Mouse (Mus musculus) ES-Bruce4 (cell line): Measurements from ENCODE around the gene Erc1. TPM values are rescaled to one million over a fixed set of nuclear protein-coding genes. Genes with fewer than 3 reads are reported as not detected.
"Not testable (repeated sequence)": the region's sequence is repeated elsewhere in the genome, so short reads cannot be mapped to it uniquely, and the experiment has no call there.

ENCODE experiments used
- H3K27ac ChIP-seq: 2 replicates; pipeline ENCODE4 v1.5.1; 2012; ENCODE audit warnings: low read length, inconsistent platforms; ENCODE audit not compliant: insufficient read depth
- H3K27me3 ChIP-seq: 2 replicates; pipeline ENCODE4 v1.6.1; 2012; ENCODE audit warnings: mild to moderate bottlenecking, low read length, inconsistent platforms; ENCODE audit not compliant: control insufficient read depth, poor library complexity, insufficient read depth, severe bottlenecking
- H3K36me3 ChIP-seq: 2 replicates; pipeline ENCODE4 v1.6.1; 2012; ENCODE audit warnings: inconsistent platforms, mild to moderate bottlenecking, low read length, moderate library complexity; ENCODE audit not compliant: control insufficient read depth, poor library complexity, insufficient read depth, severe bottlenecking
- H3K4me1 ChIP-seq: one replicate; pipeline ENCODE4 v1.8.1; 2011; ENCODE audit warnings: low read length; ENCODE audit not compliant: control insufficient read depth, insufficient read depth
- H3K4me3 ChIP-seq: 2 replicates; pipeline ENCODE4 v1.5.1; 2011; ENCODE audit warnings: low read depth, mild to moderate bottlenecking, low read length
- H3K9ac ChIP-seq: 2 replicates; pipeline ENCODE4 v1.6.1; 2012; ENCODE audit warnings: low read depth, mild to moderate bottlenecking, inconsistent platforms; ENCODE audit not compliant: poor library complexity, severe bottlenecking
- H3K9me3 ChIP-seq: replicated peaks from 2 replicates; pipeline ENCODE4 v1.6.1; 2012; ENCODE audit warnings: mild to moderate bottlenecking, low read length, inconsistent platforms; ENCODE audit not compliant: control insufficient read depth, poor library complexity, insufficient read depth, severe bottlenecking
- CTCF ChIP-seq: IDR thresholded peaks from one replicate; pipeline ENCODE4 v1.8.1; 2011; ENCODE audit warnings: low read depth, low read length
- EP300 ChIP-seq: IDR thresholded peaks from 2 replicates; pipeline ENCODE4 v1.6.1; 2011; ENCODE audit warnings: low read depth, low read length; ENCODE audit not compliant: insufficient read depth
- POLR2A ChIP-seq: IDR thresholded peaks from one replicate; pipeline ENCODE4 v1.8.1; 2011; ENCODE audit warnings: low read length; ENCODE audit not compliant: insufficient read depth
- polyA plus RNA-seq: library from polyadenylated mRNA; stranded (reverse); fragments of >200 nt; gene quantifications from 2 replicates; pipeline ENCODE4 v1.2.4, GENCODE M21; 2011; ENCODE audit warnings: low read depth; ENCODE audit not compliant: missing spikeins, insufficient read depth, insufficient read length

Gene Erc1
- polyA plus RNA-seq, 1 experiment = 55.6 TPM

- H3K4me1 ChIP-seq = no peaks in the 10 kb centered on the region
- H3K9me3 ChIP-seq = no peaks in the 10 kb centered on the region
- no peaks in the 10 kb centered on the region for H3K27me3 ChIP-seq
- TF ChIP-seq CTCF = no peak
- no peak for TF ChIP-seq EP300
- TF ChIP-seq POLR2A = no peak
- H3K4me3 ChIP-seq = no peak overlapping the region
- no peak overlapping the region for H3K9ac ChIP-seq
- 0 out of 2 replicates have a peak, but pooled peaks cover 2% of the 10 kb centered on the region for H3K36me3 ChIP-seq
- H3K27ac ChIP-seq = no peak overlapping the region
Measured at GRCm38 (mm10) chr6:119815426-119815825, 32.5 kb downstream of the Erc1 start.

DNA sequence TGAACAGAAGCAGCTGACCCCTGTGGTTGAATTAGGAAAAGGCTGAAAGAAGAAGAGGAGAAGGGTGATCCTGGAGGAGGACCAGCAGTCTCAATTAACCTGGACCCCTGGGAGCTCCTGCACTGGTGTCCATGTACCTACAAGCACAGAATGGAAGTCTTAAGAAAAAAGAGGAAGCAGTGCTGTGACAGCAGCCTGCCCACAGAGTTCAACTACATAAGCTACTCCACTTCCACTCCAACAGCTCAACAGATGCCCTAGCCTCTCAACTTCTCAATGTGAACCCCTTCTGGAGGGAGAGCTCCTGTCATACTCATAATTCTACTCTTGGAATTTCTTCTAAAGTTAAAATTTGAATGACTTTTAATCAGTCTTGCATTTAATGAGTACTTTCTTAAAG lies 34.9 kb downstream of the Erc1 start:
- not testable (repeated sequence) for H3K36me3 ChIP-seq, H3K4me3 ChIP-seq, H3K9me3 ChIP-seq, H3K27me3 ChIP-seq, H3K4me1 ChIP-seq, H3K27ac ChIP-seq, H3K9ac ChIP-seq

DNA sequence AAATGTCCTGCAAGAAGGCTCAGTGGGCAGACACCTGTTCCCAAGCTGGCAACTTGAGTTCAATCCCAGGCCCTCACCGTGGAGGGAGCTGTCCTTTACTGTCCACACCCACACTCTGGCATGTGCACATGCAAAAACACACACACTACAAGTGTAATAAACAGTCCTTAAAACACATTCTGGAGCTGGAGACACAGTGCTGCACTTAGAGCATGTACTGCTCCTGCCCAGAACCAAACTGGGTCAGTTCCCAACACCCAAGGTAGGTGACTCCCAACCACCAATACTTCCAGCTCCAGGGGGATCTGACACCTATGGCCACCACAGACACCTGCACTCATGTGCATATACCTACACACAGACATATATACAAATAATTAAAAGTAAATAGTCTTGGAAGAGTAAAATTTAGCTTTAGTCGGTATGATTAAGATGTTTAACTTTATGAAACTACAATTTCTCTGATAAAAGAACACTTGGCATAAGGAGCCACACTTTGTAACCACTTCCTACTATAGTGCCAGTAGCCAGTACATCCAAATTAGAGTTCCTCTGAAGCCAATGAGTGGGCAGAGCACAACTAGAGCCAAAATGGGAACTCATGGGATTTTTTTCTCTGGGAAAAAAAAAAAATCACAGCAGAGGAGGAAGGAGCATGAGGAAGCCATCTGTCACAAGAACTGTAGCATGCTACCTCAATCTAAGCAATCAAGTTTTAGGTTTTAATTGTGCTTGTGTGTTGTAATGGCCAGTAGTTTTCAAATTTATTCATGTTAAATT lies 39.1 kb downstream of the Erc1 start:
- Histone ChIP-seq H3K27me3 (no peaks in the 10 kb centered on the region), H3K4me1 (no peaks in the 10 kb centered on the region), H3K27ac (no peak overlapping the region), H3K4me3 (no peak overlapping the region), H3K36me3 (no peaks in the 10 kb centered on the region), H3K9ac (no peak overlapping the region), H3K9me3 (no peaks in the 10 kb centered on the region)
- no peak for TF ChIP-seq POLR2A
- no peak for TF ChIP-seq CTCF
- no peak for TF ChIP-seq EP300

DNA sequence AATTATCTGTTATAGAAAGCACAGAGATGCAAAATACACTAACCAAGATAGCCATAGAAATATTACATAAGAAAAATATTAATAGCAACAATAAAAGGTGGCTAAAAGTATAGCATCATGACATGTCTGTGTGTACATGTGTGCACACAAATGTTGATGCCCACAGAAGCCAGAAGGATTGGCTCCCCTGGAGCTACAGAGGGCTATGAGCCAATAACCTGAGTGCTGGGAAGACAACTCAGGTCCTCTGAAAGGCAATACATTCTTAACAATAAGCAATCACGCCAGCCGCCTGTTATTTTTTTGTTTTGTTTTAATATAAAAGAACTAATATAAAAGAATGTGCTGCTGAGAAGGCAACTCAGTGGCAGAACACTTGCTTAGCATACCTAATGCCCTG lies 44.7 kb downstream of the Erc1 start:
- H3K4me3 ChIP-seq = no peak overlapping the region

DNA sequence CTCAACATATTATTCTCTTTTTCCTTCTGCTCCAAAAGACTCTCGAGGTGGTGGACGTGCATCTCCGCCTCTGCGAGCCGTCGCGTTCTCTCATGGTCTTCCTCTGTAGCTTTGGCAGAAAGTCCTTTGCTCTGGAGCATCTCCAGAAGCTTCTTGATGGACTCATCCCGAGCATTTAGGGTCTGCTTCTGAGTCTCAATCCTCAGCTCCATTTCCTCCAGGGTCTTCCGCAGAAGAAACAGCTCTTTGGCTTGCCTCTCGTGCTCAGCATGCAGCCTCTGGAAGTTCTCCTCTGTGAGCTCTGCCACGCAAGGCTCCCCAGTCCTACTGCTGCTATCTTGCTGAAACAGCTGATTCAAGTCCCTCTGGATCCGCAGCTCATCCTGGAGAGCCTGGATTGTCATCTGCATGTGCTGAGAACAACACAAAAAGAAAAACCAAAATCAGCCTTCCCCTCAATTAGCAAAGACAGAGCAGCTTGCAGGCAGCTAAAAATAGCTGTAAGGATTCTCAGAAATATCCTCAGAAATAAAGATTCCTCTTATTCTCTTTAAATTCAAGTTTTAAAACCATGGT lies 51.0 kb downstream of the Erc1 start:
- H3K36me3 ChIP-seq = peaks cover 5% of the 10 kb centered on the region; the same call in 1 of the 2 replicates
- H3K27me3 ChIP-seq = no peaks in the 10 kb centered on the region
- no peaks in the 10 kb centered on the region for H3K9me3 ChIP-seq
- TF ChIP-seq EP300 (no peak), POLR2A (no peak), CTCF (no peak)
- H3K27ac ChIP-seq = no peak overlapping the region
- no peak overlapping the region for H3K4me3 ChIP-seq
- H3K9ac ChIP-seq = no peak overlapping the region
- no peaks in the 10 kb centered on the region for H3K4me1 ChIP-seq

More for the DNA sequence above, 44.7 kb downstream of the Erc1 start:
- no peak overlapping the region for H3K9ac ChIP-seq
- H3K9me3 ChIP-seq = no peaks in the 10 kb centered on the region
- H3K27ac ChIP-seq = no peak overlapping the region
- no peaks in the 10 kb centered on the region for H3K27me3 ChIP-seq
- TF ChIP-seq CTCF = no peak
- TF ChIP-seq EP300 = no peak
- TF ChIP-seq POLR2A = no peak
- no peaks in the 10 kb centered on the region for H3K4me1 ChIP-seq
- H3K36me3 ChIP-seq = no peaks in the 10 kb centered on the region

DNA sequence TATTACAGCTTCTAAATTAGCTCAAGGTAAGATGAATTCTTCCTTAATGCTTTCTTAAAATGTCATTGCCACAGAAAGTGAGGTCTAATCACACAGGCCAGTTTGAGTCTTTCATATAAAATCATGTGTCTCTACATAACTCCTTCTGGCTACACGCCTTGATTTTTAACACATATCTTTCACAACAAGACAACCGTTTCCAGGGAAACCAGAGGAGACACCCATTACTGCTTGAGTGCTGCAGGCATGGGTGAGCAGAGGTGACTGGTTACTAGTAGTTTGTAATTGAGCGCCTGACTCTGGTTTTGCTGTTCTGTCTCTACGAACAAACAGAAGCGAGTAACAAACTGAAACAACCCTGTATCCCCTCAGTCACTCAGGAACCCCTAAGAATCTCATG lies 51.7 kb downstream of the Erc1 start:
- H3K9me3 ChIP-seq = no peaks in the 10 kb centered on the region

More for the DNA sequence above, 51.7 kb downstream of the Erc1 start:
- Histone ChIP-seq H3K4me1 (no peaks in the 10 kb centered on the region), H3K36me3 (peaks cover 5% of the 10 kb centered on the region; the same call in 1 of the 2 replicates), H3K27me3 (no peaks in the 10 kb centered on the region), H3K27ac (no peak overlapping the region), H3K4me3 (no peak overlapping the region), H3K9ac (no peak overlapping the region)
- TF ChIP-seq EP300 (no peak), CTCF (no peak), POLR2A (no peak)
